Mouse (Mus musculus) testis, adult 2 months (tissue): ENCODE measurements around the gene Ptprh.

Experiments
- CTCF ChIP-seq: fragments of 200-500 bp; IDR thresholded peaks from 2 replicates; pipeline ENCODE4 v1.5.1; 2012; ENCODE audit warnings: low read depth, mild to moderate bottlenecking, inconsistent platforms, low read length, moderate library complexity; ENCODE audit not compliant: control insufficient read depth, insufficient read depth, insufficient replicate concordance
- POLR2A ChIP-seq: fragments of 200-500 bp; IDR thresholded peaks from 2 replicates; pipeline ENCODE4 v1.6.1; 2012; ENCODE audit warnings: low read depth, mild to moderate bottlenecking, inconsistent platforms, low read length, moderate library complexity; ENCODE audit not compliant: control insufficient read depth

GRCm38 (mm10) chr7:4503858-4504257, 100.0 kb downstream of the Ptprh start:
- no peak for TF ChIP-seq CTCF
- TF ChIP-seq POLR2A, result no peak
